Mouse (Mus musculus): ENCODE measurements at regions not wholly inside any gene's neighbourhood (a gene's known extent, or its start where the extent isn't known, plus 50 kb on each side); places are given as distances from the start of the nearest gene placed in this dataset.

DNA sequence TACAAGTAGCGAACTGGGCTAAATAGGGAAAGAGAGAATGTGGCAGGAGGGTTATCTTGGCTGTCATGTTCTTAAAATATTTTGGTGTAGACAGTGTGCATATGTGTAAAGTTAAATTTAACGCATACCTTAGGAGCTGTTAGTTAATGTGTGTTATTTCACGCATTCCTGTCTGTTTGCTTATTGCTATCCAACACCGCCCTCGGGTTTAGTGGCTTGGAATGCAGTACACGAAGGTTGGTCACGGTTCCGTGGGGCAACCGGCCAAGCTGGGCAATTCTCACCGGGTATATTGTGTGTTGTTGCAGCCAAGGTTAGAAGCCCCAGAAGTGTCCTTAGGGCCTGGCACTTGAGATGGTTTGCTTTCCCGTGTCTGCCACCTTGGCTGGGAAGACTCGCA, 105.6 kb downstream of the Ppp4r2 start:
- TF ChIP-seq CTCF (IDR thresholded peaks at IDR 0.05; ENCODE audit: low read depth) (no peak), EP300 (IDR thresholded peaks at IDR 0.05; ENCODE audit: low read depth) (no peak)
